Mouse (Mus musculus) stomach, postnatal 0 days (tissue): ENCODE data around the gene Gm26566. TPM values are rescaled to one million over a fixed set of nuclear protein-coding genes. Genes with fewer than 3 reads are reported as not detected.
A peak's percentile ranks its signal among the peaks of the same experiment; 100 is the strongest.

Experiments used
- ATAC-seq: fragments of 200-750 bp; cut with Nextera tagmentation; 2 replicates; pipeline ENCODE4 v1.8.0; 2017; ENCODE audit not compliant: low FRiP score, low TSS enrichment
- DNase-seq: peaks from one replicate; pipeline ENCODE4 v3.0.0-alpha.2; 2016; ENCODE audit warnings: low spot score
- H3K27ac ChIP-seq: fragments of 300-500 bp; sonication (generic); replicated peaks from 2 replicates; pipeline ENCODE4 v1.5.1; 2014; ENCODE audit warnings: mild to moderate bottlenecking, control low read depth
- H3K27me3 ChIP-seq: fragments of 300-500 bp; sonication (generic); 2 replicates; pipeline ENCODE4 v1.6.1; 2014; ENCODE audit warnings: low read length; ENCODE audit not compliant: control insufficient read depth, insufficient read depth
- H3K36me3 ChIP-seq: fragments of 300-500 bp; sonication (generic); 2 replicates; pipeline ENCODE4 v1.6.1; 2014; ENCODE audit warnings: low read length, mixed read lengths; ENCODE audit not compliant: control insufficient read depth, insufficient read depth
- H3K4me1 ChIP-seq: fragments of 300-500 bp; sonication (generic); replicated peaks from 2 replicates; pipeline ENCODE4 v1.6.1; 2014; ENCODE audit warnings: antibody characterized with exemption; ENCODE audit not compliant: control insufficient read depth, insufficient read depth
- H3K4me2 ChIP-seq: fragments of 300-500 bp; sonication (generic); replicated peaks from 2 replicates; pipeline ENCODE4 v1.6.1; 2014; ENCODE audit warnings: low read depth, mild to moderate bottlenecking, control low read depth, moderate library complexity
- H3K4me3 ChIP-seq: fragments of 300-500 bp; sonication (generic); 2 replicates; pipeline ENCODE4 v1.5.1; 2014; ENCODE audit warnings: low read depth, low read length, control low read depth
- H3K9ac ChIP-seq: fragments of 300-500 bp; sonication (generic); 2 replicates; pipeline ENCODE4 v1.6.1; 2014; ENCODE audit warnings: mild to moderate bottlenecking, low read length, control low read depth, mixed read lengths
- H3K9me3 ChIP-seq: fragments of 300-500 bp; sonication (generic); 2 replicates; pipeline ENCODE4 v1.6.1; 2016; ENCODE audit warnings: low read length; ENCODE audit not compliant: control insufficient read depth
- CTCF ChIP-seq: IDR thresholded peaks from 2 replicates; pipeline ENCODE4 v1.5.1; 2016; ENCODE audit warnings: antibody characterized with exemption, low read depth, mild to moderate bottlenecking, moderate library complexity
- EP300 ChIP-seq: optimal IDR thresholded peaks from 2 replicates; pipeline ENCODE3; 2016; ENCODE audit warnings: antibody characterized with exemption
- WGBS: fragments of 180-500 bp; shearing (Covaris S2); extraction: QIAGEN DNeasy Blood & Tissue Kit; methylation state at CpG from one replicate; pipeline ENCODE4 v1.1.7; 2014; 5-methylcytosine and 5-hydroxymethylcytosine counted together
- polyA plus RNA-seq: library from polyadenylated mRNA; unstranded; fragments of >200 nt; fragmentation: Nextera tagmentation; extraction: Ambion mirVana; gene quantifications from 2 replicates; pipeline ENCODE4 v1.2.1, GENCODE M21; 2015

The Gm26566 gene
- polyA plus RNA-seq = 0.19 and 0.51 TPM in 2 replicates

- Histone ChIP-seq H3K9me3 (no peaks in the 10 kb centered on the region), H3K4me1 (peaks cover 4% of the 10 kb centered on the region), H3K9ac (peak within 1 kb of the TSS; percentile 99), H3K27ac (peak within 1 kb of the TSS; percentile 99), H3K4me2 (peak within 1 kb of the TSS; percentile 78), H3K36me3 (no peaks in the 10 kb centered on the region), H3K4me3 (peak within 1 kb of the TSS; percentile 92), H3K27me3 (no peaks in the 10 kb centered on the region)
- peak; percentile 98 for ATAC-seq
- under 1% methylated on average over 80 of the region's 82 CpGs for WGBS
- TF ChIP-seq CTCF (no peak), EP300 (peak; percentile 18)
- DNase-seq = peak; percentile 98
Measured at GRCm38 (mm10) chr4:88721791-88722721, at the start of gene Gm26566, which contains the start of gene Klhl9. Gm26566 (plus strand) TSS chr4:88721805. Klhl9 (minus strand) TSS chr4:88722465.

- H3K9me3 ChIP-seq = no peaks in the 10 kb centered on the region
- no peak for TF ChIP-seq CTCF
- no peak for TF ChIP-seq EP300
- no peak within 1 kb of the TSS for H3K9ac ChIP-seq
- ATAC-seq = no peak
- no peaks in the 10 kb centered on the region for H3K4me1 ChIP-seq
- 80% methylated on average over 1 of the region's 1 CpGs for WGBS
- H3K36me3 ChIP-seq = no peaks in the 10 kb centered on the region
- no peak within 1 kb of the TSS for H3K27ac ChIP-seq
- no peak for DNase-seq
- no peak within 1 kb of the TSS for H3K4me2 ChIP-seq
- no peak within 1 kb of the TSS for H3K4me3 ChIP-seq
- no peaks in the 10 kb centered on the region for H3K27me3 ChIP-seq
Measured at GRCm38 (mm10) chr4:88676824-88677223, 44.8 kb upstream of the Gm26566 start, which contains the start of gene Ifna16. Ifna16 (minus strand) TSS chr4:88676924.

GRCm38 (mm10) chr4:88680362-88680761, 41.2 kb upstream of the Gm26566 start:
- Histone ChIP-seq H3K9ac (no peak overlapping the region), H3K4me1 (no peaks in the 10 kb centered on the region), H3K27ac (no peak overlapping the region), H3K27me3 (no peaks in the 10 kb centered on the region), H3K9me3 (no peaks in the 10 kb centered on the region), H3K4me3 (no peak overlapping the region), H3K4me2 (no peak overlapping the region), H3K36me3 (no peaks in the 10 kb centered on the region)
- WGBS = 38% methylated on average over 8 of the region's 8 CpGs
- ATAC-seq (no peak), DNase-seq (peak; percentile 30)
- TF ChIP-seq EP300 = no peak
- peak; percentile 74 for TF ChIP-seq CTCF

GRCm38 (mm10) chr4:88681353-88681752, 40.3 kb upstream of the Gm26566 start:
- Histone ChIP-seq H3K27me3 (no peaks in the 10 kb centered on the region), H3K9me3 (no peaks in the 10 kb centered on the region), H3K36me3 (no peaks in the 10 kb centered on the region), H3K27ac (no peak overlapping the region), H3K4me1 (no peaks in the 10 kb centered on the region), H3K9ac (no peak overlapping the region), H3K4me2 (no peak overlapping the region), H3K4me3 (no peak overlapping the region)
- 31% methylated on average over 3 of the region's 3 CpGs for WGBS
- no peak for ATAC-seq
- DNase-seq = no peak
- TF ChIP-seq EP300 = no peak
- no peak for TF ChIP-seq CTCF

- H3K9me3 ChIP-seq = no peaks in the 10 kb centered on the region
- H3K27ac ChIP-seq = no peak within 1 kb of the TSS
- DNase-seq (no peak), ATAC-seq (no peak)
- no peaks in the 10 kb centered on the region for H3K27me3 ChIP-seq
- no peak within 1 kb of the TSS for H3K4me2 ChIP-seq
- H3K36me3 ChIP-seq = no peaks in the 10 kb centered on the region
- H3K4me1 ChIP-seq = no peaks in the 10 kb centered on the region
- H3K9ac ChIP-seq = no peak within 1 kb of the TSS
- no peak within 1 kb of the TSS for H3K4me3 ChIP-seq
- 77% methylated on average over 1 of the region's 1 CpGs for WGBS
- no peak for TF ChIP-seq EP300
- TF ChIP-seq CTCF = no peak
Measured at GRCm38 (mm10) chr4:88683812-88684211, 37.8 kb upstream of the Gm26566 start, which contains the start of gene Ifna2. Ifna2 (minus strand) TSS chr4:88683912.

- no peaks in the 10 kb centered on the region for H3K4me1 ChIP-seq
- H3K36me3 ChIP-seq = no peaks in the 10 kb centered on the region
- ATAC-seq = no peak
- H3K4me2 ChIP-seq = no peak within 1 kb of the TSS
- no peaks in the 10 kb centered on the region for H3K27me3 ChIP-seq
- no peaks in the 10 kb centered on the region for H3K9me3 ChIP-seq
- no peak for DNase-seq
- TF ChIP-seq CTCF (no peak), EP300 (no peak)
- 61% methylated on average over 2 of the region's 2 CpGs for WGBS
- H3K4me3 ChIP-seq = no peak within 1 kb of the TSS
- H3K27ac ChIP-seq = no peak within 1 kb of the TSS
- no peak within 1 kb of the TSS for H3K9ac ChIP-seq
Measured at GRCm38 (mm10) chr4:88691259-88691658, 30.3 kb upstream of the Gm26566 start, which contains the start of gene Ifnab. Ifnab (minus strand) TSS chr4:88691359.
